Mouse (Mus musculus) limb, embryonic 12.5 days (tissue): ENCODE results near the gene Gm5728. TPM values are rescaled to one million over a fixed set of nuclear protein-coding genes. Genes with fewer than 3 reads are reported as not detected.
"Not testable (repeated sequence)": the region's sequence is repeated elsewhere in the genome, so short reads cannot be mapped to it uniquely, and the experiment has no call there.

Experiments
- ATAC-seq: fragments of 200-750 bp; cut with Nextera tagmentation; 2 replicates; pipeline ENCODE4 v1.8.0; 2017; ENCODE audit warnings: low read depth, moderate TSS enrichment; ENCODE audit not compliant: insufficient number of reproducible peaks, insufficient read depth, low FRiP score, low TSS enrichment
- H3K27ac ChIP-seq: fragments of 300-500 bp; sonication (generic); 2 replicates; pipeline ENCODE4 v1.5.1; 2016; ENCODE audit warnings: mild to moderate bottlenecking, moderate library complexity
- H3K27me3 ChIP-seq: fragments of 300-500 bp; sonication (generic); 2 replicates; pipeline ENCODE4 v1.6.1; 2016; ENCODE audit warnings: mild to moderate bottlenecking, moderate library complexity
- H3K36me3 ChIP-seq: fragments of 300-500 bp; sonication (generic); 2 replicates; pipeline ENCODE4 v1.6.1; 2016; ENCODE audit warnings: mild to moderate bottlenecking, moderate library complexity
- H3K4me1 ChIP-seq: fragments of 300-500 bp; sonication (generic); replicated peaks from 2 replicates; pipeline ENCODE4 v1.6.1; 2016
- H3K4me2 ChIP-seq: fragments of 300-500 bp; sonication (generic); 2 replicates; pipeline ENCODE4 v1.6.1; 2016; ENCODE audit warnings: mild to moderate bottlenecking, moderate library complexity
- H3K4me3 ChIP-seq: fragments of 300-500 bp; sonication (generic); replicated peaks from 2 replicates; pipeline ENCODE4 v1.5.1; 2016; ENCODE audit warnings: mild to moderate bottlenecking
- H3K9ac ChIP-seq: fragments of 300-500 bp; sonication (generic); replicated peaks from 2 replicates; pipeline ENCODE4 v1.6.1; 2016; ENCODE audit warnings: mild to moderate bottlenecking, moderate library complexity
- H3K9me3 ChIP-seq: fragments of 300-500 bp; sonication (generic); 2 replicates; pipeline ENCODE4 v1.6.1; 2016; ENCODE audit warnings: mild to moderate bottlenecking, moderate library complexity
- WGBS: fragments of 180-500 bp; shearing (Covaris S2); methylation state at CpG from one replicate; pipeline ENCODE4 v1.1.7; 2016; 5-methylcytosine and 5-hydroxymethylcytosine counted together
- polyA plus RNA-seq: library from polyadenylated mRNA; unstranded; fragments of >200 nt; fragmentation: Nextera tagmentation; extraction: Ambion mirVana; gene quantifications from 2 replicates; pipeline ENCODE4 v1.2.1, GENCODE M21; 2016

Gm5728 gene
- polyA plus RNA-seq, result not detected in 2 replicates

GRCm38 (mm10) chr7:20375310-20375709 is at the start of gene Gm5728:
TSS of gene Gm5728 (minus strand) at chr7:20375410.
- ATAC-seq, H3K27ac ChIP-seq, H3K9ac ChIP-seq, H3K4me2 ChIP-seq, H3K9me3 ChIP-seq, H3K36me3 ChIP-seq, H3K27me3 ChIP-seq, H3K4me1 ChIP-seq, H3K4me3 ChIP-seq: not testable (repeated sequence)
- no CpG with 5 or more reads among the region's 1 CpGs for WGBS

GRCm38 (mm10) chr7:20417642-20418041 is 42.4 kb upstream of the Gm5728 start, which contains the start of gene Vmn1r100:
TSS of gene Vmn1r100 (plus strand) at chr7:20417942.
- not testable (repeated sequence) for ATAC-seq

GRCm38 (mm10) chr7:20333965-20334364 is 41.2 kb downstream of the Gm5728 start, which contains the start of gene Gm4133:
TSS of gene Gm4133 (minus strand) at chr7:20334065.
- not testable (repeated sequence) for H3K27ac ChIP-seq, H3K9me3 ChIP-seq, H3K4me3 ChIP-seq, H3K9ac ChIP-seq, H3K36me3 ChIP-seq, ATAC-seq, H3K27me3 ChIP-seq, H3K4me2 ChIP-seq, H3K4me1 ChIP-seq
- WGBS, result no CpG with 5 or more reads among the region's 2 CpGs

More at GRCm38 (mm10) chr7:20417642-20418041, 42.4 kb upstream of the Gm5728 start, which contains the start of gene Vmn1r100:
- H3K4me2 ChIP-seq, H3K9ac ChIP-seq, H3K4me1 ChIP-seq, H3K9me3 ChIP-seq, H3K27ac ChIP-seq, H3K4me3 ChIP-seq, H3K27me3 ChIP-seq, H3K36me3 ChIP-seq: not testable (repeated sequence)
- no CpG with 5 or more reads among the region's 3 CpGs for WGBS

Other genes with a start within 250 kb of the Gm5728 start
- not detected in 2 replicates for gene Vmn1r93, start 236.3 kb downstream of the Gm5728 start, polyA plus RNA-seq
- not detected in 2 replicates for gene Vmn1r94, start 207.0 kb downstream of the Gm5728 start, polyA plus RNA-seq
- gene Vmn1r95, start 181.7 kb downstream of the Gm5728 start, polyA plus RNA-seq, result not detected in 2 replicates
- gene Gm6164, start 169.8 kb downstream of the Gm5728 start, polyA plus RNA-seq, result not detected in 2 replicates
- gene Gm4498, start 141.6 kb downstream of the Gm5728 start, polyA plus RNA-seq, result not detected in 2 replicates
- not detected in 2 replicates for gene Gm5890, start 112.6 kb downstream of the Gm5728 start, polyA plus RNA-seq
- gene Gm4133, start 41.3 kb downstream of the Gm5728 start, polyA plus RNA-seq, result not detected in 2 replicates
- not detected in 2 replicates for gene Vmn1r100, start 42.5 kb upstream of the Gm5728 start, polyA plus RNA-seq
- gene Vmn1r101, start 67.2 kb upstream of the Gm5728 start, polyA plus RNA-seq, result not detected in 2 replicates
- not detected in 2 replicates for gene Gm10670, start 99.5 kb upstream of the Gm5728 start, polyA plus RNA-seq
- not detected in 2 replicates for gene Vmn1r103, start 135.1 kb upstream of the Gm5728 start, polyA plus RNA-seq
- not detected in 2 replicates for gene Vmn1r104, start 158.4 kb upstream of the Gm5728 start, polyA plus RNA-seq
- not detected in 2 replicates for gene Gm5726, start 170.3 kb upstream of the Gm5728 start, polyA plus RNA-seq
- not detected in 2 replicates for gene Gm4141, start 200.8 kb upstream of the Gm5728 start, polyA plus RNA-seq
- gene Gm4513, start 223.6 kb upstream of the Gm5728 start, polyA plus RNA-seq, result not detected in 2 replicates